Mouse (Mus musculus) c-Kit-positive CD71-positive TER-119-negative erythroid progenitor cells, embryonic 14.5 days (primary cell): Measurements from ENCODE around the gene Dst.
A peak's percentile ranks its signal among the peaks of the same experiment; 100 is the strongest.

Experiments
- DNase-seq: peaks from one replicate; pipeline ENCODE4 v3.0.0-alpha.2; 2013; ENCODE audit warnings: low read depth

Gene Dst

GRCm38 (mm10) chr1:34237211-34237610 lies 329.2 kb downstream of the Dst start:
- DNase-seq: peak; percentile 19

GRCm38 (mm10) chr1:34237689-34238091 lies 329.7 kb downstream of the Dst start:
- DNase-seq: no peak

GRCm38 (mm10) chr1:34238231-34238630 lies 330.2 kb downstream of the Dst start:
- DNase-seq: no peak

GRCm38 (mm10) chr1:34244678-34245077 lies 336.7 kb downstream of the Dst start:
- DNase-seq: no peak

- DNase-seq: no peak
Measured at GRCm38 (mm10) chr1:34245951-34246641, 338.1 kb downstream of the Dst start.

GRCm38 (mm10) chr1:34246642-34246987 lies 338.6 kb downstream of the Dst start:
- no peak for DNase-seq

- peak; percentile 11 for DNase-seq
Measured at GRCm38 (mm10) chr1:34251137-34251536, 343.1 kb downstream of the Dst start.

GRCm38 (mm10) chr1:34252267-34252666 lies 344.2 kb downstream of the Dst start:
- no peak for DNase-seq

- DNase-seq: no peak
Measured at GRCm38 (mm10) chr1:34253876-34254275, 345.9 kb downstream of the Dst start.

GRCm38 (mm10) chr1:34259898-34260297 lies 351.9 kb downstream of the Dst start:
- peak; percentile 21 for DNase-seq

- DNase-seq: no peak
Measured at GRCm38 (mm10) chr1:34261011-34261410, 353.0 kb downstream of the Dst start.

GRCm38 (mm10) chr1:34268520-34268919 lies 360.5 kb downstream of the Dst start:
- no peak for DNase-seq

GRCm38 (mm10) chr1:34269578-34269977 lies 361.6 kb downstream of the Dst start:
- DNase-seq: no peak

GRCm38 (mm10) chr1:34273922-34274321 lies 365.9 kb downstream of the Dst start:
- DNase-seq: no peak

- DNase-seq: no peak
Measured at GRCm38 (mm10) chr1:34275787-34276186, 367.8 kb downstream of the Dst start.

- DNase-seq: no peak
Measured at GRCm38 (mm10) chr1:34276756-34277155, 368.7 kb downstream of the Dst start.

- no peak for DNase-seq
Measured at GRCm38 (mm10) chr1:34277259-34277658, 369.2 kb downstream of the Dst start.

- DNase-seq: peak; percentile 77
Measured at GRCm38 (mm10) chr1:34283502-34283901, 375.5 kb downstream of the Dst start.

GRCm38 (mm10) chr1:34284979-34285378 lies 377.0 kb downstream of the Dst start:
- no peak for DNase-seq

- DNase-seq: no peak
Measured at GRCm38 (mm10) chr1:34287731-34288130, 379.7 kb downstream of the Dst start.

GRCm38 (mm10) chr1:34288181-34288580 lies 380.2 kb downstream of the Dst start:
- no peak for DNase-seq

- no peak for DNase-seq
Measured at GRCm38 (mm10) chr1:34288721-34289471, 380.9 kb downstream of the Dst start.

- DNase-seq: no peak
Measured at GRCm38 (mm10) chr1:34289472-34289748, 381.4 kb downstream of the Dst start.

GRCm38 (mm10) chr1:34290321-34290720 lies 382.3 kb downstream of the Dst start:
- no peak for DNase-seq
